Comparison of ENCODE assay signal across 11 mouse cellular contexts in genomic region chr12:24746579-24747296, GRCm38 (mm10). TPM values are rescaled to one million over a fixed set of nuclear protein-coding genes. Genes with fewer than 3 reads are reported as not detected.
DNase-seq lines count a peak whose midpoint lies in the region; ATAC-seq lines count a peak whose summit lies in the region.
"Had no signal": no experiment of that assay in that cellular context is flagged by ENCODE, and none has a peak within 500 bp of the region (broad histone marks: within the 10 kb centered on the region; RNA-seq: fewer than 3 reads in every experiment).

No protein-coding gene starts in this region.

- no peaks in the 10 kb centered on the region for H3K9me3 ChIP-seq in hindbrain, embryonic 11.5 days (ENCODE audit: control insufficient read depth, low read length)
- no peaks in the 10 kb centered on the region for H3K9me3 ChIP-seq in hindbrain, embryonic 10.5 days
- no peaks in the 10 kb centered on the region for H3K9me3 ChIP-seq in embryonic facial prominence, embryonic 10.5 days
- no peaks in the 10 kb centered on the region for H3K9me3 ChIP-seq in hindbrain, embryonic 15.5 days
- H3K9me3 ChIP-seq in midbrain, embryonic 14.5 days (ENCODE audit: control insufficient read depth, low read length): no peaks in the 10 kb centered on the region
- H3K9me3 ChIP-seq: neural tube, embryonic 12.5 days had no signal

- H3K4me3 ChIP-seq in hindbrain, embryonic 11.5 days (ENCODE audit: low read depth, low read length): no peak overlapping the region
- no peak overlapping the region for H3K4me3 ChIP-seq in hindbrain, embryonic 10.5 days
- no peak overlapping the region for H3K4me3 ChIP-seq in embryonic facial prominence, embryonic 10.5 days
- no peak overlapping the region for H3K4me3 ChIP-seq in hindbrain, embryonic 15.5 days
- H3K4me3 ChIP-seq in midbrain, embryonic 14.5 days (replicated peaks; ENCODE audit: low read depth, low read length): no peak overlapping the region
- H3K4me3 ChIP-seq: neural tube, embryonic 12.5 days had no signal

- no peaks in the 10 kb centered on the region for H3K36me3 ChIP-seq in hindbrain, embryonic 11.5 days (ENCODE audit: control insufficient read depth, insufficient read depth, low read length)
- H3K36me3 ChIP-seq in hindbrain, embryonic 10.5 days: no peaks in the 10 kb centered on the region
- no peaks in the 10 kb centered on the region for H3K36me3 ChIP-seq in embryonic facial prominence, embryonic 10.5 days (replicated peaks)
- no peaks in the 10 kb centered on the region for H3K36me3 ChIP-seq in hindbrain, embryonic 15.5 days
- H3K36me3 ChIP-seq in midbrain, embryonic 14.5 days (ENCODE audit: control insufficient read depth, insufficient read depth, low read length): no peaks in the 10 kb centered on the region
- H3K36me3 ChIP-seq: neural tube, embryonic 12.5 days had no signal

- DNase-seq in hindbrain, embryonic 11.5 days (ENCODE audit: low spot score): peak; percentile 5
- no peak for DNase-seq in hindbrain, embryonic 10.5 days (ENCODE audit: low spot score)
- DNase-seq in embryonic facial prominence, embryonic 10.5 days (ENCODE audit: low spot score): no peak
- peak; percentile 33 for DNase-seq in midbrain, embryonic 14.5 days
- no peak for DNase-seq in thymus, postnatal 0 days (ENCODE audit: low spot score)
- DNase-seq in adipocyte (ENCODE audit: low spot score): no peak
- DNase-seq: thymus, adult 2 months had no signal

- no peaks in the 10 kb centered on the region for H3K27me3 ChIP-seq in hindbrain, embryonic 11.5 days (ENCODE audit: control insufficient read depth, insufficient read depth, low read length)
- H3K27me3 ChIP-seq in hindbrain, embryonic 10.5 days (ENCODE audit: insufficient read depth, poor library complexity, severe bottlenecking): no peaks in the 10 kb centered on the region
- H3K27me3 ChIP-seq in embryonic facial prominence, embryonic 10.5 days (replicated peaks; ENCODE audit: low read depth, poor library complexity, severe bottlenecking): no peaks in the 10 kb centered on the region
- H3K27me3 ChIP-seq in hindbrain, embryonic 15.5 days: no peaks in the 10 kb centered on the region
- no peaks in the 10 kb centered on the region for H3K27me3 ChIP-seq in midbrain, embryonic 14.5 days (ENCODE audit: control insufficient read depth, insufficient read depth, low read length)
- H3K27me3 ChIP-seq: CH12.LX; neural tube, embryonic 12.5 days had no signal

- ATAC-seq in hindbrain, embryonic 11.5 days (ENCODE audit: low FRiP score): no peak
- peak; percentile 50 for ATAC-seq in hindbrain, embryonic 15.5 days (ENCODE audit: low FRiP score, low read depth)
- no peak for ATAC-seq in midbrain, embryonic 14.5 days (ENCODE audit: low FRiP score, low TSS enrichment)
- ATAC-seq in CD4-positive, CD25-positive, alpha-beta regulatory T cell, adult 4 months: no peak

- WGBS in hindbrain, embryonic 11.5 days: 62% methylated on average over 5 of the region's 5 CpGs
- WGBS in hindbrain, embryonic 10.5 days: 63% methylated on average over 5 of the region's 5 CpGs
- WGBS in embryonic facial prominence, embryonic 10.5 days: 59% methylated on average over 5 of the region's 5 CpGs
- 32% methylated on average over 5 of the region's 5 CpGs for WGBS in hindbrain, embryonic 15.5 days
- WGBS in midbrain, embryonic 14.5 days: 44% methylated on average over 5 of the region's 5 CpGs

- H3K9ac ChIP-seq in hindbrain, embryonic 11.5 days (ENCODE audit: low read depth, low read length): no peak overlapping the region
- no peak overlapping the region for H3K9ac ChIP-seq in hindbrain, embryonic 15.5 days
- no peak overlapping the region for H3K9ac ChIP-seq in midbrain, embryonic 14.5 days (replicated peaks; ENCODE audit: low read length)
- H3K9ac ChIP-seq: neural tube, embryonic 12.5 days had no signal

- no peaks in the 10 kb centered on the region for H3K4me1 ChIP-seq in hindbrain, embryonic 11.5 days (replicated peaks; ENCODE audit: control insufficient read depth, insufficient read depth, low read length)
- H3K4me1 ChIP-seq in hindbrain, embryonic 10.5 days (replicated peaks): 0 out of 2 replicates have a peak, but pooled peaks cover 14% of the 10 kb centered on the region
- H3K4me1 ChIP-seq in embryonic facial prominence, embryonic 10.5 days: peaks cover 19% of the 10 kb centered on the region
- peaks cover 15% of the 10 kb centered on the region for H3K4me1 ChIP-seq in hindbrain, embryonic 15.5 days (replicated peaks)
- H3K4me1 ChIP-seq in midbrain, embryonic 14.5 days (ENCODE audit: control insufficient read depth, insufficient read depth, low read length): peaks cover 5% of the 10 kb centered on the region; the same call in 1 of the 2 replicates

- H3K4me2 ChIP-seq in hindbrain, embryonic 11.5 days (replicated peaks; ENCODE audit: low read depth, low read length): no peak overlapping the region
- no peak overlapping the region for H3K4me2 ChIP-seq in hindbrain, embryonic 15.5 days
- no peak overlapping the region for H3K4me2 ChIP-seq in midbrain, embryonic 14.5 days (ENCODE audit: low read length)
- H3K4me2 ChIP-seq: neural tube, embryonic 12.5 days had no signal

- H3K27ac ChIP-seq in hindbrain, embryonic 11.5 days (ENCODE audit: low read depth, low read length): peak overlapping the region; percentile 6; the same call in 1 of the 2 replicates
- H3K27ac ChIP-seq in hindbrain, embryonic 10.5 days: no peak overlapping the region
- H3K27ac ChIP-seq in embryonic facial prominence, embryonic 10.5 days (replicated peaks): 0 out of 2 replicates have a peak overlapping the region, but pooled peaks have one; percentile 24
- peak overlapping the region; percentile 73 for H3K27ac ChIP-seq in hindbrain, embryonic 15.5 days (replicated peaks)
- H3K27ac ChIP-seq in midbrain, embryonic 14.5 days (replicated peaks; ENCODE audit: low read depth, low read length): peak overlapping the region; percentile 57
- H3K27ac ChIP-seq: neural tube, embryonic 12.5 days had no signal

RNA-seq across cellular contexts. Expression of gene Rrm2, which starts 38.7 kb away (rescaled TPM):
- polyA plus RNA-seq in hindbrain, embryonic 11.5 days (2014; fragmentation: Nextera tagmentation; extraction: Ambion mirVana): 335 and 391 TPM in 2 replicates
- polyA plus RNA-seq in hindbrain, embryonic 10.5 days (2016; fragmentation: Nextera tagmentation; extraction: Ambion mirVana): 552 and 686 TPM in 2 replicates
- 640 and 704 TPM in 2 replicates for polyA plus RNA-seq in embryonic facial prominence, embryonic 10.5 days (2016; fragmentation: Nextera tagmentation; extraction: Ambion mirVana)
- 64.0 and 73.5 TPM in 2 replicates for polyA plus RNA-seq in hindbrain, embryonic 15.5 days (2015; fragmentation: Nextera tagmentation; extraction: Ambion mirVana)
- 38.8 and 62.6 TPM in 2 replicates for polyA plus RNA-seq in midbrain, embryonic 14.5 days (2014; fragmentation: Nextera tagmentation; extraction: Ambion mirVana)
- polyA plus RNA-seq in thymus, postnatal 0 days (2015; fragmentation: Nextera tagmentation; extraction: Ambion mirVana): 465 and 485 TPM in 2 replicates
- 10 to 100 TPM; 49.7 to 81.3 TPM for polyA plus RNA-seq in CD4-positive, CD25-positive, alpha-beta regulatory T cell, adult 4 months (2017; shearing (Covaris generic))

Comparison
In these comparisons a context has a peak if more than half of its experiments do, and no peak if none do; other contexts are left out.
1. DNase-seq: peak in hindbrain, embryonic 11.5 days (single experiment) and midbrain, embryonic 14.5 days (single experiment); none in hindbrain, embryonic 10.5 days (single experiment), embryonic facial prominence, embryonic 10.5 days (single experiment), thymus, postnatal 0 days (single experiment) and adipocyte (single experiment).